Mouse (Mus musculus): ENCODE data around the gene Upk3b.

Upk3b gene

GRCm38 (mm10) chr5:136038258-136039214 lies at the start of gene Upk3b:
Gene Upk3b (plus strand): TSS chr5:136038496.
- DNase-seq (ENCODE audit: low read depth, low spot score): no peak

- no peak for DNase-seq (ENCODE audit: low read depth, low spot score)
Measured at GRCm38 (mm10) chr5:135990601-135991000, 47.7 kb upstream of the Upk3b start.

- DNase-seq (ENCODE audit: low read depth, low spot score): no peak
Measured at GRCm38 (mm10) chr5:135993381-135993965, 44.8 kb upstream of the Upk3b start.

- DNase-seq (ENCODE audit: low read depth, low spot score): no peak
Measured at GRCm38 (mm10) chr5:135994335-135994724, 44.0 kb upstream of the Upk3b start.

GRCm38 (mm10) chr5:135994725-135995687 lies 43.3 kb upstream of the Upk3b start, which contains the start of gene Dtx2:
Gene Dtx2 (plus strand): TSS chr5:135994800.
- DNase-seq (ENCODE audit: low read depth, low spot score): peak; percentile 82

- DNase-seq (ENCODE audit: low read depth, low spot score): no peak
Measured at GRCm38 (mm10) chr5:135996162-135996561, 42.1 kb upstream of the Upk3b start.

- DNase-seq (ENCODE audit: low read depth, low spot score): no peak
Measured at GRCm38 (mm10) chr5:136001222-136001621, 37.1 kb upstream of the Upk3b start.

- DNase-seq (ENCODE audit: low read depth, low spot score): no peak
Measured at GRCm38 (mm10) chr5:136002325-136002724, 36.0 kb upstream of the Upk3b start.

GRCm38 (mm10) chr5:136002751-136003151 lies 35.5 kb upstream of the Upk3b start:
- DNase-seq (ENCODE audit: low read depth, low spot score): no peak

- DNase-seq (ENCODE audit: low read depth, low spot score): no peak
Measured at GRCm38 (mm10) chr5:136004537-136004936, 33.8 kb upstream of the Upk3b start.

- DNase-seq (ENCODE audit: low read depth, low spot score): no peak
Measured at GRCm38 (mm10) chr5:136007745-136008144, 30.6 kb upstream of the Upk3b start.

- no peak for DNase-seq (ENCODE audit: low read depth, low spot score)
Measured at GRCm38 (mm10) chr5:136014877-136015276, 23.4 kb upstream of the Upk3b start.

GRCm38 (mm10) chr5:136015586-136015985 lies 22.7 kb upstream of the Upk3b start:
- no peak for DNase-seq (ENCODE audit: low read depth, low spot score)

- no peak for DNase-seq (ENCODE audit: low read depth, low spot score)
Measured at GRCm38 (mm10) chr5:136016014-136016876, 22.1 kb upstream of the Upk3b start.

GRCm38 (mm10) chr5:136017262-136017661 lies 21.0 kb upstream of the Upk3b start:
- DNase-seq (ENCODE audit: low read depth, low spot score): peak; percentile 21

GRCm38 (mm10) chr5:136018726-136019125 lies 19.6 kb upstream of the Upk3b start:
- no peak for DNase-seq (ENCODE audit: low read depth, low spot score)

GRCm38 (mm10) chr5:136019907-136020306 lies 18.4 kb upstream of the Upk3b start:
- no peak for DNase-seq (ENCODE audit: low read depth, low spot score)

- DNase-seq (ENCODE audit: low read depth, low spot score): no peak
Measured at GRCm38 (mm10) chr5:136025712-136026111, 12.6 kb upstream of the Upk3b start.

- DNase-seq (ENCODE audit: low read depth, low spot score): no peak
Measured at GRCm38 (mm10) chr5:136026859-136027258, 11.4 kb upstream of the Upk3b start.

GRCm38 (mm10) chr5:136027612-136028311 lies 10.5 kb upstream of the Upk3b start:
- no peak for DNase-seq (ENCODE audit: low read depth, low spot score)

Data from retina, postnatal 7 days (tissue).